Mouse (Mus musculus) spleen, adult 2 months (tissue): ENCODE results near the gene Fbln2.

Source experiments
- CTCF ChIP-seq: fragments of 200-500 bp; IDR thresholded peaks from 2 replicates; pipeline ENCODE4 v1.5.1; 2011; ENCODE audit warnings: mild to moderate bottlenecking, inconsistent platforms; ENCODE audit not compliant: insufficient read depth, insufficient read length, insufficient replicate concordance; ENCODE audit errors: extremely low read depth
- POLR2A ChIP-seq: fragments of 200-500 bp; IDR thresholded peaks from 2 replicates; pipeline ENCODE4 v1.6.1; 2011; ENCODE audit warnings: low read depth, low read length, inconsistent platforms

- TF ChIP-seq POLR2A (no peak), CTCF (no peak)
Measured at GRCm38 (mm10) chr6:91207491-91207890, 4.8 kb upstream of the Fbln2 start.
